Mouse (Mus musculus): ENCODE measurements around the gene Olfr243. TPM values are rescaled to one million over a fixed set of nuclear protein-coding genes. Genes with fewer than 3 reads are reported as not detected.
"Not testable (repeated sequence)": the region's sequence is repeated elsewhere in the genome, so short reads cannot be mapped to it uniquely, and the experiment has no call there.

Olfr243 gene
- total and polyA plus RNA-seq, 2 experiments from 2014 or later, result not detected

GRCm38 (mm10) chr7:103730074-103730473 lies 15.6 kb downstream of the Olfr243 start, which contains the start of gene Olfr628:
Gene Olfr628 (plus strand): TSS chr7:103730374.
- Histone ChIP-seq H3K9me3 (replicated peaks; ENCODE audit: control insufficient read depth, low read length) (no peaks in the 10 kb centered on the region), H3K4me3 (ENCODE audit: low read depth, low read length) (no peak within 1 kb of the TSS), H3K27ac (ENCODE audit: low read depth) (no peak within 1 kb of the TSS), H3K36me3 (replicated peaks; ENCODE audit: control insufficient read depth, insufficient read depth, low read length) (no peaks in the 10 kb centered on the region), H3K4me2 (ENCODE audit: low read depth, low read length) (no peak within 1 kb of the TSS), H3K27me3 (ENCODE audit: control insufficient read depth, insufficient read depth, low read length) (no peaks in the 10 kb centered on the region), H3K9ac (replicated peaks; ENCODE audit: low read depth, low read length) (no peak within 1 kb of the TSS), H3K4me1 (ENCODE audit: control insufficient read depth, insufficient read depth) (no peaks in the 10 kb centered on the region)
- TF ChIP-seq EP300 (IDR thresholded peaks at IDR 0.05; ENCODE audit: low read depth) (no peak), CTCF (IDR thresholded peaks at IDR 0.05; ENCODE audit: low read depth) (no peak)
- 78% methylated on average over 1 of the region's 1 CpGs for WGBS
- ATAC-seq (ENCODE audit: insufficient read depth, low read depth) (no peak), DNase-seq (ENCODE audit: low spot score) (no peak)

- no peak within 1 kb of the TSS for H3K27ac ChIP-seq (ENCODE audit: low read depth)
- H3K27me3 ChIP-seq (ENCODE audit: control insufficient read depth, insufficient read depth, low read length), result no peaks in the 10 kb centered on the region
- H3K36me3 ChIP-seq (replicated peaks; ENCODE audit: control insufficient read depth, insufficient read depth, low read length), result no peaks in the 10 kb centered on the region
- WGBS, result 67% methylated on average over 2 of the region's 2 CpGs
- no peaks in the 10 kb centered on the region for H3K4me1 ChIP-seq (ENCODE audit: control insufficient read depth, insufficient read depth)
- no peak within 1 kb of the TSS for H3K4me2 ChIP-seq (ENCODE audit: low read depth, low read length)
- ATAC-seq (ENCODE audit: insufficient read depth, low read depth) (no peak), DNase-seq (ENCODE audit: low spot score) (no peak)
- no peak within 1 kb of the TSS for H3K4me3 ChIP-seq (ENCODE audit: low read depth, low read length)
- no peaks in the 10 kb centered on the region for H3K9me3 ChIP-seq (replicated peaks; ENCODE audit: control insufficient read depth, low read length)
- TF ChIP-seq CTCF (IDR thresholded peaks at IDR 0.05; ENCODE audit: low read depth) (no peak), EP300 (IDR thresholded peaks at IDR 0.05; ENCODE audit: low read depth) (no peak)
- no peak within 1 kb of the TSS for H3K9ac ChIP-seq (replicated peaks; ENCODE audit: low read depth, low read length)
Observed at GRCm38 (mm10) chr7:103744843-103745242, 30.4 kb downstream of the Olfr243 start, which contains the start of gene Olfr629. Gene Olfr629 (minus strand): TSS chr7:103744943.

GRCm38 (mm10) chr7:103757233-103757632 lies 42.8 kb downstream of the Olfr243 start, which contains the start of gene Olfr630:
Gene Olfr630 (minus strand): TSS chr7:103757333.
- no peak within 1 kb of the TSS for H3K4me3 ChIP-seq (ENCODE audit: low read depth, low read length)
- WGBS, result 34% methylated on average over 2 of the region's 2 CpGs
- H3K4me2 ChIP-seq (ENCODE audit: low read depth, low read length), result no peak within 1 kb of the TSS
- no peaks in the 10 kb centered on the region for H3K27me3 ChIP-seq (ENCODE audit: control insufficient read depth, insufficient read depth, low read length)
- no peak for TF ChIP-seq EP300 (IDR thresholded peaks at IDR 0.05; ENCODE audit: low read depth)
- TF ChIP-seq CTCF (IDR thresholded peaks at IDR 0.05; ENCODE audit: low read depth), result no peak
- DNase-seq (ENCODE audit: low spot score) (no peak), ATAC-seq (ENCODE audit: insufficient read depth, low read depth) (no peak)
- no peaks in the 10 kb centered on the region for H3K36me3 ChIP-seq (replicated peaks; ENCODE audit: control insufficient read depth, insufficient read depth, low read length)
- no peak within 1 kb of the TSS for H3K27ac ChIP-seq (ENCODE audit: low read depth)
- H3K9ac ChIP-seq (replicated peaks; ENCODE audit: low read depth, low read length), result no peak within 1 kb of the TSS
- H3K9me3 ChIP-seq (replicated peaks; ENCODE audit: control insufficient read depth, low read length), result no peaks in the 10 kb centered on the region
- no peaks in the 10 kb centered on the region for H3K4me1 ChIP-seq (ENCODE audit: control insufficient read depth, insufficient read depth)

- H3K27me3 ChIP-seq (ENCODE audit: control insufficient read depth, insufficient read depth, low read length); H3K4me3 ChIP-seq (ENCODE audit: low read depth, low read length); H3K9me3 ChIP-seq (replicated peaks; ENCODE audit: control insufficient read depth, low read length); H3K4me1 ChIP-seq (ENCODE audit: control insufficient read depth, insufficient read depth); H3K36me3 ChIP-seq (replicated peaks; ENCODE audit: control insufficient read depth, insufficient read depth, low read length); ATAC-seq (ENCODE audit: insufficient read depth, low read depth); H3K9ac ChIP-seq (replicated peaks; ENCODE audit: low read depth, low read length); DNase-seq (ENCODE audit: low spot score); H3K4me2 ChIP-seq (ENCODE audit: low read depth, low read length); H3K27ac ChIP-seq (ENCODE audit: low read depth): not testable (repeated sequence)
- WGBS, result 74% methylated on average over 6 of the region's 6 CpGs
Observed at GRCm38 (mm10) chr7:103762212-103762611, 47.7 kb downstream of the Olfr243 start.

GRCm38 (mm10) chr7:103767687-103768086 lies 53.2 kb downstream of the Olfr243 start:
- H3K4me3 ChIP-seq (ENCODE audit: low read depth, low read length); H3K27me3 ChIP-seq (ENCODE audit: control insufficient read depth, insufficient read depth, low read length); H3K9ac ChIP-seq (replicated peaks; ENCODE audit: low read depth, low read length); H3K4me1 ChIP-seq (ENCODE audit: control insufficient read depth, insufficient read depth); H3K4me2 ChIP-seq (ENCODE audit: low read depth, low read length); H3K9me3 ChIP-seq (replicated peaks; ENCODE audit: control insufficient read depth, low read length); ATAC-seq (ENCODE audit: insufficient read depth, low read depth); DNase-seq (ENCODE audit: low spot score); H3K36me3 ChIP-seq (replicated peaks; ENCODE audit: control insufficient read depth, insufficient read depth, low read length); H3K27ac ChIP-seq (ENCODE audit: low read depth): not testable (repeated sequence)
- 59% methylated on average over 6 of the region's 6 CpGs for WGBS

Other genes starting within 250 kb of the Olfr243 start
Only the 30 nearest of the 33 such genes appear.
- not detected in 2 replicates for gene Olfr609, start 216.6 kb upstream of the Olfr243 start, total RNA-seq (2014; rRNA removed; ENCODE audit: low replicate concordance)
- 0.04 TPM in 2 replicates for gene Olfr609, start 216.6 kb upstream of the Olfr243 start, polyA plus RNA-seq (2015; fragmentation: Nextera tagmentation; extraction: Ambion mirVana)
- not detected in 2 replicates for gene Olfr610, start 202.5 kb upstream of the Olfr243 start, total RNA-seq (2014; rRNA removed; ENCODE audit: low replicate concordance)
- not detected in 2 replicates for gene Olfr610, start 202.5 kb upstream of the Olfr243 start, polyA plus RNA-seq (2015; fragmentation: Nextera tagmentation; extraction: Ambion mirVana)
- not detected in 2 replicates for gene Olfr611, start 193.8 kb upstream of the Olfr243 start, total RNA-seq (2014; rRNA removed; ENCODE audit: low replicate concordance)
- not detected in 2 replicates for gene Olfr611, start 193.8 kb upstream of the Olfr243 start, polyA plus RNA-seq (2015; fragmentation: Nextera tagmentation; extraction: Ambion mirVana)
- gene Olfr612, start 172.0 kb upstream of the Olfr243 start, total RNA-seq (2014; rRNA removed; ENCODE audit: low replicate concordance), result not detected in 2 replicates
- gene Olfr612, start 172.0 kb upstream of the Olfr243 start, polyA plus RNA-seq (2015; fragmentation: Nextera tagmentation; extraction: Ambion mirVana), result not detected in 2 replicates
- not detected in 2 replicates for gene Olfr613, start 166.6 kb upstream of the Olfr243 start, total RNA-seq (2014; rRNA removed; ENCODE audit: low replicate concordance)
- gene Olfr613, start 166.6 kb upstream of the Olfr243 start, polyA plus RNA-seq (2015; fragmentation: Nextera tagmentation; extraction: Ambion mirVana), result not detected in 2 replicates
- not detected in 2 replicates for gene Olfr615, start 158.6 kb upstream of the Olfr243 start, total RNA-seq (2014; rRNA removed; ENCODE audit: low replicate concordance)
- not detected in 2 replicates for gene Olfr615, start 158.6 kb upstream of the Olfr243 start, polyA plus RNA-seq (2015; fragmentation: Nextera tagmentation; extraction: Ambion mirVana)
- not detected in 2 replicates for gene Olfr616, start 145.5 kb upstream of the Olfr243 start, total RNA-seq (2014; rRNA removed; ENCODE audit: low replicate concordance)
- gene Olfr616, start 145.5 kb upstream of the Olfr243 start, polyA plus RNA-seq (2015; fragmentation: Nextera tagmentation; extraction: Ambion mirVana), result not detected in 2 replicates
- gene Olfr617, start 141.6 kb upstream of the Olfr243 start, total RNA-seq (2014; rRNA removed; ENCODE audit: low replicate concordance), result not detected in 2 replicates
- not detected in 2 replicates for gene Olfr617, start 141.6 kb upstream of the Olfr243 start, polyA plus RNA-seq (2015; fragmentation: Nextera tagmentation; extraction: Ambion mirVana)
- gene Olfr618, start 124.6 kb upstream of the Olfr243 start, total RNA-seq (2014; rRNA removed; ENCODE audit: low replicate concordance), result not detected in 2 replicates
- gene Olfr618, start 124.6 kb upstream of the Olfr243 start, polyA plus RNA-seq (2015; fragmentation: Nextera tagmentation; extraction: Ambion mirVana), result not detected in 2 replicates
- gene Olfr619, start 114.1 kb upstream of the Olfr243 start, total RNA-seq (2014; rRNA removed; ENCODE audit: low replicate concordance), result not detected in 2 replicates
- not detected in 2 replicates for gene Olfr619, start 114.1 kb upstream of the Olfr243 start, polyA plus RNA-seq (2015; fragmentation: Nextera tagmentation; extraction: Ambion mirVana)
- gene Olfr620, start 102.1 kb upstream of the Olfr243 start, total RNA-seq (2014; rRNA removed; ENCODE audit: low replicate concordance), result not detected in 2 replicates
- gene Olfr620, start 102.1 kb upstream of the Olfr243 start, polyA plus RNA-seq (2015; fragmentation: Nextera tagmentation; extraction: Ambion mirVana), result not detected in 2 replicates
- gene Olfr622, start 72.0 kb upstream of the Olfr243 start, total RNA-seq (2014; rRNA removed; ENCODE audit: low replicate concordance), result not detected in 2 replicates
- not detected in 2 replicates for gene Olfr622, start 72.0 kb upstream of the Olfr243 start, polyA plus RNA-seq (2015; fragmentation: Nextera tagmentation; extraction: Ambion mirVana)
- not detected in 2 replicates for gene Olfr623, start 51.0 kb upstream of the Olfr243 start, total RNA-seq (2014; rRNA removed; ENCODE audit: low replicate concordance)
- not detected in 2 replicates for gene Olfr623, start 51.0 kb upstream of the Olfr243 start, polyA plus RNA-seq (2015; fragmentation: Nextera tagmentation; extraction: Ambion mirVana)
- gene Olfr624, start 43.5 kb upstream of the Olfr243 start, total RNA-seq (2014; rRNA removed; ENCODE audit: low replicate concordance), result not detected in 2 replicates
- gene Olfr624, start 43.5 kb upstream of the Olfr243 start, polyA plus RNA-seq (2015; fragmentation: Nextera tagmentation; extraction: Ambion mirVana), result 0.03 TPM in 1 of 2 replicates, not detected in the other
- not detected in 2 replicates for gene Olfr625-ps1, start 32.0 kb upstream of the Olfr243 start, total RNA-seq (2014; rRNA removed; ENCODE audit: low replicate concordance)
- gene Olfr625-ps1, start 32.0 kb upstream of the Olfr243 start, polyA plus RNA-seq (2015; fragmentation: Nextera tagmentation; extraction: Ambion mirVana), result not detected in 2 replicates
- gene Olfr628, start 15.7 kb downstream of the Olfr243 start, total RNA-seq (2014; rRNA removed; ENCODE audit: low replicate concordance), result not detected in 2 replicates
- gene Olfr628, start 15.7 kb downstream of the Olfr243 start, polyA plus RNA-seq (2015; fragmentation: Nextera tagmentation; extraction: Ambion mirVana), result not detected in 2 replicates
- gene Olfr629, start 30.3 kb downstream of the Olfr243 start, total RNA-seq (2014; rRNA removed; ENCODE audit: low replicate concordance), result not detected in 2 replicates
- not detected in 2 replicates for gene Olfr629, start 30.3 kb downstream of the Olfr243 start, polyA plus RNA-seq (2015; fragmentation: Nextera tagmentation; extraction: Ambion mirVana)
- not detected in 2 replicates for gene Olfr630, start 42.7 kb downstream of the Olfr243 start, total RNA-seq (2014; rRNA removed; ENCODE audit: low replicate concordance)
- not detected in 2 replicates for gene Olfr630, start 42.7 kb downstream of the Olfr243 start, polyA plus RNA-seq (2015; fragmentation: Nextera tagmentation; extraction: Ambion mirVana)
- gene Olfr69, start 56.9 kb downstream of the Olfr243 start, total RNA-seq (2014; rRNA removed; ENCODE audit: low replicate concordance), result not detected in 2 replicates
- not detected in 2 replicates for gene Olfr69, start 56.9 kb downstream of the Olfr243 start, polyA plus RNA-seq (2015; fragmentation: Nextera tagmentation; extraction: Ambion mirVana)
- gene Olfr68, start 65.0 kb downstream of the Olfr243 start, total RNA-seq (2014; rRNA removed; ENCODE audit: low replicate concordance), result not detected in 2 replicates
- not detected in 2 replicates for gene Olfr68, start 65.0 kb downstream of the Olfr243 start, polyA plus RNA-seq (2015; fragmentation: Nextera tagmentation; extraction: Ambion mirVana)
- not detected in 2 replicates for gene Olfr67, start 77.2 kb downstream of the Olfr243 start, total RNA-seq (2014; rRNA removed; ENCODE audit: low replicate concordance)
- gene Olfr67, start 77.2 kb downstream of the Olfr243 start, polyA plus RNA-seq (2015; fragmentation: Nextera tagmentation; extraction: Ambion mirVana), result not detected in 2 replicates
- 716 and 1,401 TPM in 2 replicates for gene Hbb-bt, start 99.3 kb downstream of the Olfr243 start, total RNA-seq (2014; rRNA removed; ENCODE audit: low replicate concordance)
- gene Hbb-bt, start 99.3 kb downstream of the Olfr243 start, polyA plus RNA-seq (2015; fragmentation: Nextera tagmentation; extraction: Ambion mirVana), result 772 and 1,221 TPM in 2 replicates
- 5,431 and 6,330 TPM in 2 replicates for gene Hbb-bs, start 113.4 kb downstream of the Olfr243 start, total RNA-seq (2014; rRNA removed; ENCODE audit: low replicate concordance)
- 3,638 and 5,614 TPM in 2 replicates for gene Hbb-bs, start 113.4 kb downstream of the Olfr243 start, polyA plus RNA-seq (2015; fragmentation: Nextera tagmentation; extraction: Ambion mirVana)
- not detected in 2 replicates for gene Hbb-bh2, start 125.8 kb downstream of the Olfr243 start, total RNA-seq (2014; rRNA removed; ENCODE audit: low replicate concordance)
- gene Hbb-bh2, start 125.8 kb downstream of the Olfr243 start, polyA plus RNA-seq (2015; fragmentation: Nextera tagmentation; extraction: Ambion mirVana), result not detected in 2 replicates
- gene Hbb-bh1, start 128.5 kb downstream of the Olfr243 start, total RNA-seq (2014; rRNA removed; ENCODE audit: low replicate concordance), result not detected in 2 replicates
- not detected in 2 replicates for gene Hbb-bh1, start 128.5 kb downstream of the Olfr243 start, polyA plus RNA-seq (2015; fragmentation: Nextera tagmentation; extraction: Ambion mirVana)
- gene Hbb-y, start 138.5 kb downstream of the Olfr243 start, total RNA-seq (2014; rRNA removed; ENCODE audit: low replicate concordance), result 0.80 TPM in 1 of 2 replicates, not detected in the other
- gene Hbb-y, start 138.5 kb downstream of the Olfr243 start, polyA plus RNA-seq (2015; fragmentation: Nextera tagmentation; extraction: Ambion mirVana), result 2.2 and 2.7 TPM in 2 replicates
- not detected in 2 replicates for gene Olfr66, start 171.6 kb downstream of the Olfr243 start, total RNA-seq (2014; rRNA removed; ENCODE audit: low replicate concordance)
- gene Olfr66, start 171.6 kb downstream of the Olfr243 start, polyA plus RNA-seq (2015; fragmentation: Nextera tagmentation; extraction: Ambion mirVana), result not detected in 2 replicates
- gene Olfr64, start 179.8 kb downstream of the Olfr243 start, total RNA-seq (2014; rRNA removed; ENCODE audit: low replicate concordance), result not detected in 2 replicates
- gene Olfr64, start 179.8 kb downstream of the Olfr243 start, polyA plus RNA-seq (2015; fragmentation: Nextera tagmentation; extraction: Ambion mirVana), result not detected in 2 replicates
- not detected in 2 replicates for gene Olfr65, start 188.8 kb downstream of the Olfr243 start, total RNA-seq (2014; rRNA removed; ENCODE audit: low replicate concordance)
- gene Olfr65, start 188.8 kb downstream of the Olfr243 start, polyA plus RNA-seq (2015; fragmentation: Nextera tagmentation; extraction: Ambion mirVana), result not detected in 2 replicates
- not detected in 2 replicates for gene Olfr631, start 214.2 kb downstream of the Olfr243 start, total RNA-seq (2014; rRNA removed; ENCODE audit: low replicate concordance)
- not detected in 2 replicates for gene Olfr631, start 214.2 kb downstream of the Olfr243 start, polyA plus RNA-seq (2015; fragmentation: Nextera tagmentation; extraction: Ambion mirVana)

Measured in heart, postnatal 0 days (tissue).